Mouse (Mus musculus): ENCODE measurements around the gene Fam189a1. TPM values are rescaled to one million over a fixed set of nuclear protein-coding genes. Genes with fewer than 3 reads are reported as not detected.

The Fam189a1 gene
- polyA plus RNA-seq, 1 experiment from 2014 or later, result 0.20 TPM

GRCm38 (mm10) chr7:64855389-64855927 lies 300.9 kb downstream of the Fam189a1 start:
- H3K9me3 ChIP-seq (ENCODE audit: control insufficient read depth, low read length), result no peaks in the 10 kb centered on the region
- no peaks in the 10 kb centered on the region for H3K27me3 ChIP-seq (ENCODE audit: control insufficient read depth, insufficient read depth, low read depth, low read length)
- H3K36me3 ChIP-seq (ENCODE audit: control insufficient read depth, insufficient read depth, low read length), result no peaks in the 10 kb centered on the region
- H3K9ac ChIP-seq (ENCODE audit: low read length), result no peak overlapping the region
- H3K4me3 ChIP-seq (ENCODE audit: low read length), result no peak overlapping the region
- H3K4me2 ChIP-seq (ENCODE audit: low read depth, low read length), result no peak overlapping the region
- H3K4me1 ChIP-seq (replicated peaks; ENCODE audit: control insufficient read depth, insufficient read depth, low read length), result no peaks in the 10 kb centered on the region
- no peak overlapping the region for H3K27ac ChIP-seq (ENCODE audit: low read length)
- ATAC-seq (ENCODE audit: low read depth), result no peak
- WGBS, result 83% methylated on average over 5 of the region's 10 CpGs

GRCm38 (mm10) chr7:64850791-64851190 lies 305.6 kb downstream of the Fam189a1 start:
- Histone ChIP-seq H3K36me3 (ENCODE audit: control insufficient read depth, insufficient read depth, low read length) (no peaks in the 10 kb centered on the region), H3K9me3 (ENCODE audit: control insufficient read depth, low read length) (no peaks in the 10 kb centered on the region), H3K27me3 (ENCODE audit: control insufficient read depth, insufficient read depth, low read depth, low read length) (no peaks in the 10 kb centered on the region), H3K27ac (ENCODE audit: low read length) (no peak overlapping the region), H3K4me3 (ENCODE audit: low read length) (no peak overlapping the region), H3K4me2 (ENCODE audit: low read depth, low read length) (no peak overlapping the region), H3K4me1 (replicated peaks; ENCODE audit: control insufficient read depth, insufficient read depth, low read length) (no peaks in the 10 kb centered on the region), H3K9ac (ENCODE audit: low read length) (no peak overlapping the region)
- ATAC-seq (ENCODE audit: low read depth), result no peak
- WGBS, result 17% methylated on average over 3 of the region's 3 CpGs

- no peak overlapping the region for H3K27ac ChIP-seq (ENCODE audit: low read length)
- H3K9ac ChIP-seq (ENCODE audit: low read length), result no peak overlapping the region
- no peak overlapping the region for H3K4me2 ChIP-seq (ENCODE audit: low read depth, low read length)
- WGBS, result 78% methylated on average over 5 of the region's 5 CpGs
- no peaks in the 10 kb centered on the region for H3K4me1 ChIP-seq (replicated peaks; ENCODE audit: control insufficient read depth, insufficient read depth, low read length)
- no peak for ATAC-seq (ENCODE audit: low read depth)
- no peak overlapping the region for H3K4me3 ChIP-seq (ENCODE audit: low read length)
- no peaks in the 10 kb centered on the region for H3K9me3 ChIP-seq (ENCODE audit: control insufficient read depth, low read length)
- H3K36me3 ChIP-seq (ENCODE audit: control insufficient read depth, insufficient read depth, low read length), result no peaks in the 10 kb centered on the region
- H3K27me3 ChIP-seq (ENCODE audit: control insufficient read depth, insufficient read depth, low read depth, low read length), result no peaks in the 10 kb centered on the region
Observed at GRCm38 (mm10) chr7:64847366-64847899, 308.9 kb downstream of the Fam189a1 start.

DNA sequence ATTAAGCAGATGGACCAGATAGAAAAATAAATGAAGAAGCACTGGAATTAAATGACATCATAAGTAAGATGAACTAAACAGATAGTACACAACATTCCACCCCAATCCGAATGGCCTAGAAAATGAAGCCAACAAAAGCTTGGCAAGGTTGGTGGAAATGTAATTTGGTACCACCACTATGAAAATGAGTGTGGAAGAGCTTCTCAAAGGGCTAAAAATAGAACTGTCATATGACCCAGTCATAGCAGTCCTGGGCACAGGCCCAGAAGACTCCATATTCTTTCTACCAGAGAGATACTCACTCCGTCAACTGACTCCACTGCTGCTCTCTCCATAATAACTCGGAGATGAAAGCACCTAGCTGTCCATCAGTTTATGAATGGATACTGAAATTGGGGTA lies 310.3 kb downstream of the Fam189a1 start:
- H3K4me3 ChIP-seq (ENCODE audit: low read length), result no peak overlapping the region
- no peak overlapping the region for H3K9ac ChIP-seq (ENCODE audit: low read length)
- no peaks in the 10 kb centered on the region for H3K9me3 ChIP-seq (ENCODE audit: control insufficient read depth, low read length)
- H3K4me2 ChIP-seq (ENCODE audit: low read depth, low read length), result no peak overlapping the region
- no peak overlapping the region for H3K27ac ChIP-seq (ENCODE audit: low read length)
- no peaks in the 10 kb centered on the region for H3K27me3 ChIP-seq (ENCODE audit: control insufficient read depth, insufficient read depth, low read depth, low read length)
- no peak for ATAC-seq (ENCODE audit: low read depth)
- no peaks in the 10 kb centered on the region for H3K36me3 ChIP-seq (ENCODE audit: control insufficient read depth, insufficient read depth, low read length)
- no peaks in the 10 kb centered on the region for H3K4me1 ChIP-seq (replicated peaks; ENCODE audit: control insufficient read depth, insufficient read depth, low read length)
- 57% methylated on average over 3 of the region's 3 CpGs for WGBS

DNA sequence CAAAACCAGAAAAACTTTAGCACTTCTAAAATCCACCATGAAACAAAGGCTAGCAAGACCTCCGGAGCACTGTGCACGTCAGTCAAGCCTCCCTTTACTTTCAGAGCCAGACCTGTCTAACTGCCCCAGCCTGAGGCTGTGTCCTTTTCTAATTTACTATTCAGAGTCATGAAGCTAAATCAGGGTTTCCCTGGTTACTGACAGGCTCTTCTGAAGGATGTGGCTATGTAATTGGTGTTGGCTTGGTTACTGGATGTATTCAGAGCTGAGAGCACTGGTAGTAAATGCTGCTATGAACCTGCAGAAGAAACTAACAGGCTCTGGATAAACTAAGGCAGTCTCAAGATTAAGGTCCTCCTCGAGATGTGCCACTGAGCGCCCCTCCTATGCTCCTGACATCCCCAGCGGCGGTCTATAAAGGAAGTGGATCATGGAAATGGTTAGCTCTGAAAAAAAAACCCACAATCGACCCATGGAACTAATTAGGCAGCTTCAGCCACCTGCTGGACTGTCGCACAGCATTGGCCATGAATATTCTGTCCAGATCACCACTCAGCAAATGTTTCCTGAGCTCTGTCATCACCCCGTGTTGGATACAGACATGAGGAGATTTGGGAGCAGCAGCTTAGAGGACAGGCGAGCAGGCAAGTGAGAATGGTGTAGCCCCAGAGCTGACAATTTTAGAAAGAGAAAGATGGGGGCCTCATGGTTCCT lies 315.3 kb downstream of the Fam189a1 start:
- Histone ChIP-seq H3K4me2 (ENCODE audit: low read depth, low read length) (no peak overlapping the region), H3K4me1 (replicated peaks; ENCODE audit: control insufficient read depth, insufficient read depth, low read length) (peaks cover 5% of the 10 kb centered on the region; the same call in 1 of the 2 replicates), H3K4me3 (ENCODE audit: low read length) (no peak overlapping the region), H3K9me3 (ENCODE audit: control insufficient read depth, low read length) (no peaks in the 10 kb centered on the region), H3K27me3 (ENCODE audit: control insufficient read depth, insufficient read depth, low read depth, low read length) (no peaks in the 10 kb centered on the region), H3K9ac (ENCODE audit: low read length) (no peak overlapping the region), H3K27ac (ENCODE audit: low read length) (no peak overlapping the region), H3K36me3 (ENCODE audit: control insufficient read depth, insufficient read depth, low read length) (no peaks in the 10 kb centered on the region)
- 71% methylated on average over 10 of the region's 10 CpGs for WGBS
- no peak for ATAC-seq (ENCODE audit: low read depth)

DNA sequence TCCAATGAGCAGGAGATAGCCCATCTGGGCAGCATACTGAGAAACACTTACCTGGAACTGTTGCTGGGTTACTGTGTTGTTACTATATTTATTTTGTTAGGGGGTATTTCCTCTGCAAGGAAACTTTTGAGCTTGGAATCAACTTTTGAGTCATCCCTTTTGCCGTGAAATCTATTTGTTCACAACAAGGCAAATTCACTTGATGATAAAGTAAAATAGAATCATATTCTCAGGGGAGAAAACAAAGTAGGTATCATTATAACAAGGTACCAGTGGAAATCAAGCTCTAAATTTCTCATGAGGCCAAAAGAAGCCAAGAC lies 315.8 kb downstream of the Fam189a1 start:
- H3K4me2 ChIP-seq (ENCODE audit: low read depth, low read length), result peak overlapping the region; percentile 53; the same call in 1 of the 2 replicates
- H3K9me3 ChIP-seq (ENCODE audit: control insufficient read depth, low read length), result no peaks in the 10 kb centered on the region
- H3K4me1 ChIP-seq (replicated peaks; ENCODE audit: control insufficient read depth, insufficient read depth, low read length), result peaks cover 5% of the 10 kb centered on the region; the same call in 1 of the 2 replicates
- no peak overlapping the region for H3K9ac ChIP-seq (ENCODE audit: low read length)
- no peak overlapping the region for H3K4me3 ChIP-seq (ENCODE audit: low read length)
- no peak for ATAC-seq (ENCODE audit: low read depth)
- no peak overlapping the region for H3K27ac ChIP-seq (ENCODE audit: low read length)
- 66% methylated on average over 1 of the region's 1 CpGs for WGBS
- no peaks in the 10 kb centered on the region for H3K27me3 ChIP-seq (ENCODE audit: control insufficient read depth, insufficient read depth, low read depth, low read length)
- H3K36me3 ChIP-seq (ENCODE audit: control insufficient read depth, insufficient read depth, low read length), result no peaks in the 10 kb centered on the region

DNA sequence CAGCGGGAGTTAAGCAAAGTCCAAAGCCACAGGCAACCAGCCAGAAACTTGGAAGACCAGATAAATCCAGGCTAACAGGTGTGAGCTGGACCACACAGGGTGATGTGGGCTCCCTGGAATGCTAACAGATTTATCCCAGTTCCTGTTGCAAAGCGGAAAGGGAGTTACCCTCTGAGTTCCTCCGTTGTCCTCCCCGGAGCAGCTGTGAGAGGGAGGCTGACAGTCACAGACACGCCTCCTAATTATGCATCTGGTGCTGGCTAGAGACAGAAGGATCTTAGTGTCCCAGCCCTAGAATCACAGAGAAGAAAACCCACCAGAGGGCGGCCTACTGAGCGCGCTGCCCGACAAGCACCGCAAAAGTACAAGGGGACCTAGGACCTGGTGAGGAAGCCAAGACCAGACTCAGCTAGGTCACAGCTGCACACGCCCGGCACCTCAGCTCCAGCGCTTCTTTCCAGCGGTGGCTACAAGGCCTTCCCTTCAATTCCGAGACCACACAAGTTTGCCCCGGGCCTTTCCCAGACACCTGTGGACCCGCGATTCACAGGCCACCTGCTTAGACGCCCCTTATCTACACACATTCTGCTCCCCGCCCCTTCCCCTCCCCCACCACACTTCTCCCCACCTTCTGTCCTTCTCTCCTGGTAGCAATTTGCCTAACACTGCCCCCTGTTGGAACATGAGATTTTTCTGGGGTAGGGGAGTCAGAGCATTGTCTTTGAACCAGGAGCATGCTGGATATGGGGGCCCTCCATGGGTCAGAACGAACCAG lies 316.4 kb downstream of the Fam189a1 start:
- Histone ChIP-seq H3K9ac (ENCODE audit: low read length) (0 out of 2 replicates have a peak overlapping the region, but pooled peaks have one; percentile 24), H3K36me3 (ENCODE audit: control insufficient read depth, insufficient read depth, low read length) (no peaks in the 10 kb centered on the region)
- WGBS, result 3% methylated on average over 21 of the region's 21 CpGs

GRCm38 (mm10) chr7:64839281-64839680 lies 317.1 kb downstream of the Fam189a1 start:
- Histone ChIP-seq H3K4me3 (ENCODE audit: low read length) (no peak overlapping the region), H3K9me3 (ENCODE audit: control insufficient read depth, low read length) (no peaks in the 10 kb centered on the region), H3K9ac (ENCODE audit: low read length) (no peak overlapping the region), H3K27ac (ENCODE audit: low read length) (no peak overlapping the region), H3K36me3 (ENCODE audit: control insufficient read depth, insufficient read depth, low read length) (no peaks in the 10 kb centered on the region), H3K4me2 (ENCODE audit: low read depth, low read length) (no peak overlapping the region), H3K4me1 (replicated peaks; ENCODE audit: control insufficient read depth, insufficient read depth, low read length) (peaks cover 5% of the 10 kb centered on the region; the same call in 1 of the 2 replicates), H3K27me3 (ENCODE audit: control insufficient read depth, insufficient read depth, low read depth, low read length) (no peaks in the 10 kb centered on the region)
- 45% methylated on average over 2 of the region's 2 CpGs for WGBS
- no peak for ATAC-seq (ENCODE audit: low read depth)

More for the DNA sequence above, 316.4 kb downstream of the Fam189a1 start:
- H3K4me2 ChIP-seq (ENCODE audit: low read depth, low read length), result peak overlapping the region; percentile 53
- peaks cover 5% of the 10 kb centered on the region; the same call in 1 of the 2 replicates for H3K4me1 ChIP-seq (replicated peaks; ENCODE audit: control insufficient read depth, insufficient read depth, low read length)
- H3K27me3 ChIP-seq (ENCODE audit: control insufficient read depth, insufficient read depth, low read depth, low read length), result no peaks in the 10 kb centered on the region
- H3K9me3 ChIP-seq (ENCODE audit: control insufficient read depth, low read length), result no peaks in the 10 kb centered on the region
- no peak overlapping the region for H3K27ac ChIP-seq (ENCODE audit: low read length)
- peak; percentile 88 for ATAC-seq (ENCODE audit: low read depth)
- H3K4me3 ChIP-seq (ENCODE audit: low read length), result peak overlapping the region; percentile 33
